Mouse (Mus musculus) adrenal gland, postnatal 10 days (tissue): Measurements from ENCODE around the gene Lrrk2. TPM values are rescaled to one million over a fixed set of nuclear protein-coding genes. Genes with fewer than 3 reads are reported as not detected.

ENCODE experiments used
- DNase-seq: peaks from one replicate; pipeline ENCODE4 v3.0.0; 2021; ENCODE audit warnings: mixed read lengths
- total RNA-seq, 2 experiments: library from RNA; stranded (reverse); gene quantifications; 2 replicates each; pipeline ENCODE4 v1.2.3; 2021

Gene Lrrk2
- total RNA-seq, 2 experiments from 2014 or later, result 19.0 to 19.7 TPM

DNA sequence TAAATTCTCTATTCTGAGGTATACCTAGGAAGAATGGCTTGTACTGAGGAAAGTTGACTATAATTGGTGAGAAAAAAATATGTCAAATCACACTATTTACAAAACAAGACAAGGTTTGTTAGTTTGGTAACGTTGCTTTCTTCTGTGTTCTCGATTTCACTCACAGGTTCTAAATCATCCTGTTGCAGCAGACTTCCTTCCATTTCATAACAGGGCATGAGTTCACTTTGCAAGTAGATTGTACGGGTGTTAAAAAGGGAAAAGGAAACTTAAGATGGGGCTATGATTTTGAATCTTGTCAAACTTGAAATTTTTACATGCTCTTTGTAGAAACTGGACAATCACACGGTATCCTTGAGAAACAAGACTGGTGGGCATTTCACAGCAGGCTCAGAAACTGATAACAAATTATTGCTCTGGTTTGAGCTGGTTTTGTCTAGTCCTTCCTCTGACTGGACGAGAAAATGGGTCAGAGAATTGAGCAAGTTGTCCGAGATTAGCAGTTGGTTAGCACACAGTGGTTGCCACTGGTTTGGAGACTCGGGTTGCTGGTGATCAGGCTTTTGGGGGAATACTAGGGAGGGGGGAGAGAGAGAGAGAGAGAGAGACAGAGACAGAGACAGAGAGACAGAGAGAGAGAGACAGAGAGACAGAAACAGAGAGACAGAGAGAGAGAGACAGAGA is 13.0 kb downstream of the Lrrk2 start:
- DNase-seq, result no peak

DNA sequence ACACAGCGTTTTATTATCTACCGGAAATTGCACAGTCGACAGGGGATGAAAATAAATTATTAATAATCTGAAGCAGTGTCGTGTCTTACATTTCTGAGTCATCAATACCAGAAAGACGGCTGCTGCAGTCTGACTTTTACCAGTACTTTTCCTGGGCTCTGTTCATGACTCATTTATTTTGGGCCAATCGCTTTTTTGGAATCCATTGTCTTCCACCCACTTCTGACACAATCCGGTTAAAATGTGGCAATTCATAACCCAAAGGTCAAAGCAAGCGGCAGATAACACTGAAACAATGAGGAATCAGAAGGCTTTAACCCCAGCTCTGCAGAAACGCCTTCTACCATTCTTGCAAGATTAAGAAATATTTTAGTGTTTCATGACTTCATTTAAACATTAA is 17.7 kb downstream of the Lrrk2 start:
- peak; percentile 35 for DNase-seq

- DNase-seq, result no peak
These were observed 20.1 kb downstream of the Lrrk2 start for GRCm38 (mm10) chr15:91693051-91693450.

- DNase-seq, result peak; percentile 28
These were observed 20.9 kb downstream of the Lrrk2 start for GRCm38 (mm10) chr15:91693856-91694255.

- no peak for DNase-seq
These were observed 27.9 kb downstream of the Lrrk2 start for GRCm38 (mm10) chr15:91700841-91701240.

- DNase-seq, result peak; percentile 77
These were observed 30.2 kb downstream of the Lrrk2 start for GRCm38 (mm10) chr15:91702991-91703715.

DNA sequence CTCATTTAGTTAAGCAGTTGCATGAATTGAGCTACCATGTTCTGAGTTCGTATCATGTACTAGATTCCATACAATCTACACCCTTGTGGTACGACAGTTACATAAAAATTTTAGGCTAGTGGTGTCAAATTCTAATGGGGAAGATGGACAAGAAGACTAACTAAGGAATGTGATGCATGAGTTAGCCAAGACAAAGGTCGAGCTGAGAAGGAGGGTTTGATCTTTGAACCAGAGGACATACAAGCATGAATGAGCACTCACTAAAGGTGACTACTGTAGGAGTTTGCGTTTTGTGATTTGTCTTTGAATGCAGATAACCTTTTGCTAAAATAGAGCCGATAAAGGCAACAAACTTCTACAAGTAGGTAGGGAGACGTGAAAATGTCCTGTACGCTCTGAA is 31.1 kb downstream of the Lrrk2 start:
- DNase-seq, result no peak

- DNase-seq, result peak; percentile 16
These were observed 36.5 kb downstream of the Lrrk2 start for GRCm38 (mm10) chr15:91709207-91710130.

DNA sequence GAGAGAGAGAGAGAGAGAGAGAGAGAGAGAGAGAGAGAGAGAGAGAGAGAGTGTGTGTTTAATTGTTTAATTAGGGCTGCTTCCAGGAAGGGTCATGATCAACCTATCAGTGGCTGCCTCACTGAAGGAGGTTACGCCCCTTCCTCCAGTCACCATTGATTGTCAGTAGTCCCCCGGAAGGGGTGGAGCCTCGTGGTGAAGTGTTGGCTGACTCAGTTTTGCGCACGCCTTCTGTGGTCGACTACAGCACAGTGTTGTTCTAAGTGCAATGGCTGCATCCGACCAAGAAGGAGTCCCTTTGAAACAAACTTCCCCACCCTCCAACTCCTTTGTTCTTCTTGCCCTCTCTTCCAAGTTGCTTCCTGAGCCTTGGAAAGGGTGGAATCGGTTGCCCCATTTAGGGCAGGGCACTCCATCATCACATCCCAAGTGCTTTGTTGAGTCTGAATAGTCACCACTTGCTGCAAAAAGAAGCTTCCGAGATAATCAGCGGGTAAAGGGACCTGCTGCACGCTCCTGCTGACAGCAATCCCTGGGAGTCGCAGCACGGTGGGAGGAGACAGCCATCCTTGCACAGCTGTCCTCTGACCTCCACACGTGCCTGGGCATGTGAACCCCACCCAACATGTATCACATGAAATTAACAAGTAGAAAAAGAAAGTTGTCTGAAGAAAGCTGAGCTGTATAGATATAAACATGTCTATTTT is 62.4 kb downstream of the Lrrk2 start:
- DNase-seq, result no peak

DNA sequence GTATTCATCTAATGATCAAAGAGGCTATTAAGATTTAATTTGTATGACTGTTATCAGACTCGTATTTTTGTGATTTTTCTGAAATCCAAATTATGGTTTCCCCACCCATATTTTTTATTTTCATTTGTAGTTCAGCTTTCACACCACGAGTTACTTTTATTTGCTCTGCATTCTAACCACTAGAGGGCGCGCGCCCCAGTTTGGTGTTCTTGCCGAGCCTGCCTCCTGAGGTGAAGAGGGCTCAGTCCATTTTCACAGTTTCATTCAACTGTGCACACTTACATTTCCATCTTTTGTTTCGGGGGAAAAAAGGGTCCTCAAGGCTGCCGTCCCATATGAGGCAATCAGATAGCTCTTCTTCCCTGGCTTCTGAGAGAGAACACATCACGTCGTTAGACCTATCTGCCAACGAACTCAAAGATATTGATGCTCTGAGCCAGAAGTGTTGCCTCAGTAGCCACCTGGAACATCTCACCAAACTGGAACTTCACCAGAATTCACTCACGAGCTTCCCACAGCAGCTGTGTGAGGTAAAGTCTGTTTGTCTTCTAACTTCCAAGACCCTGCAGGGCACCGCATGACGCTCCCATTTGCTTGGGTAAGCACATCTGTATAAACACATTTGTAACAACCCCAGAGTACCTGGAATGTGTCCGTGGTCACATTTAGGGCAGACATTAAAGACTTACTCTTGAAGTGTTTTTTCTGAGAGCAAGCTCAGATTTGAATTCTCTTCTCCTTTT is 64.0 kb downstream of the Lrrk2 start:
- peak; percentile 74 for DNase-seq

GRCm38 (mm10) chr15:91738808-91739207 is 65.8 kb downstream of the Lrrk2 start:
- no peak for DNase-seq

GRCm38 (mm10) chr15:91745501-91745900 is 72.5 kb downstream of the Lrrk2 start:
- DNase-seq, result no peak

DNA sequence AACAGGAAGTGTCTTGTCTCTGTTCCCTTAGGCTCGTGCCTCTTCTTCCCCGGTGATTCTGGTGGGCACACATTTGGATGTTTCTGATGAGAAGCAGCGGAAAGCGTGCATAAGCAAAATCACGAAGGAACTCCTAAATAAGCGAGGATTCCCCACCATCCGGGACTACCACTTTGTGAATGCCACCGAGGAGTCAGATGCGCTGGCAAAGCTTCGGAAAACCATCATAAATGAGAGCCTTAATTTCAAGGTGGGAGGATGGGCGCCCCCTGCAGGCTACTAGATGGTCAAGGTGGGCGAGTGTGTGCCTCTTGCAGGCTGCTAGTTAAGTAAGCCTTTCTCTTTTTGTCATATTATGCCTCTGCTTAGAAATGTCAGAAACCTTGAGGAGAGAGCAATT is 79.1 kb downstream of the Lrrk2 start:
- DNase-seq, result peak; percentile 55

GRCm38 (mm10) chr15:91753378-91754080 is 80.6 kb downstream of the Lrrk2 start:
- no peak for DNase-seq

DNA sequence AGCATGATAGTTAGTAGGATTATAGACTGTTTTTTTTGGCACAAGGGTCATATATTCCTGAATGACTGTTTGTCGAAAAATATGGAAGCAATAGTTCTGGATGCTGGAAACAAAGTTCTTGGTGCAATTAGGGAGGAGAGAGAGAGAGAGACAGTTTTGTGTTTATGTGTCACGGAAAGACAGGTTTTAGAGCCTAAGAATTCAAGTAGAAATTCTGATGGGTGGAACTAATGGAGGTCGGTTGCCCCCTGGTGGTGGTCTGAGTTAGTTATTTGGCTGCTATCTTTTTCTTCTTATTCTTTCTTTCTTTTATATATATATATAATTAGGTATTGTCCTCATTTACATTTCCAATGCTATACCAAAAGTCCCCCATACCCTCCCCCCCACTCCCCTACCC is 81.6 kb downstream of the Lrrk2 start:
- DNase-seq, result peak; percentile 76

- DNase-seq, result no peak
These were observed 82.8 kb downstream of the Lrrk2 start for GRCm38 (mm10) chr15:91755756-91756155.

DNA sequence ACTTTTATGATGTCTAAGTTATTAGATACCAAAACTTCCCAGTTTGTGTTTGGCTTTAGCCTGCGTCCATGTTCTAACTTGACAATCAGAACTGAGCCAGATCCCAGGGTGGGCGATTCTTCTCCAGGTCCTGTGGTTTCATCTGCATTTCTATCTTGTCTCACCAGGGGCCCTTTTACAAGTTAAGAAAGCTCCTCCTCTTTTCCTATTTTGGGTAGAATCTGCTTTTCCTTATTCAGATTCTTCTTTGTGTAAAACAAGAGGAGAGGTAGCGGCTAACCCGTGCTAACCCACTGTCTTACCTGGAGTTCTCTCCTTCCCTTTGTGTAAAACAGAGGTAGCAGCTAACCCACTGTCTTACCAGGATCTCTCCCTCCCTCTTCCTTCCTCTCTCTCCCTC is 99.1 kb downstream of the Lrrk2 start:
- no peak for DNase-seq

- no peak for DNase-seq
These were observed 106.2 kb downstream of the Lrrk2 start for GRCm38 (mm10) chr15:91779166-91779565.

GRCm38 (mm10) chr15:91781172-91781571 is 108.2 kb downstream of the Lrrk2 start:
- peak; percentile 54 for DNase-seq

- no peak for DNase-seq
These were observed 115.4 kb downstream of the Lrrk2 start for GRCm38 (mm10) chr15:91788338-91788737.

DNA sequence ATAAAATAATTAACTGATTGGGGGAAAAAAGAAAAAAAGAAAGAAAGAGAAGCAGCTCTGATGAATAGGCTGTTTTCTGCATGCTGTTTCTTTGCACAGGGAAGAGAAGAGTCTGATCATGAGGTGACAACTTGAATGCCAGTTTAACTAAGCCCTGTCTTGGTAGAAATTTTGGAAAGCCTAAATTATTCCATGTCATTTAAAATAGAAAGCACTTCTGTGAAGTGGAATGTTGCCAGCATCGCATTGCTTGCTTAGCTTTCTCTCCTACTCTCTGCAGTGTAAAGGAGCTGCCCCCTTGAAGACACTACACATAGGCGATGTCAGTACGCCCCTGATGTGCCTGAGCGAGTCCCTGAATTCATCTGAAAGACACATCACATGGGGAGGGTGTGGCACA is 133.5 kb downstream of the Lrrk2 start:
- DNase-seq, result no peak
